Mouse (Mus musculus) bone marrow macrophage, adult 2 months (primary cell): ENCODE measurements around the gene Acsl4.

Experiments
- CTCF ChIP-seq: IDR thresholded peaks from 2 replicates; pipeline ENCODE4 v1.5.1; 2012; ENCODE audit warnings: low read depth, mild to moderate bottlenecking, low read length, moderate library complexity
- POLR2A ChIP-seq: IDR thresholded peaks from 2 replicates; pipeline ENCODE4 v1.6.1; 2012; ENCODE audit warnings: mild to moderate bottlenecking, low read depth, low read length, borderline replicate concordance

DNA sequence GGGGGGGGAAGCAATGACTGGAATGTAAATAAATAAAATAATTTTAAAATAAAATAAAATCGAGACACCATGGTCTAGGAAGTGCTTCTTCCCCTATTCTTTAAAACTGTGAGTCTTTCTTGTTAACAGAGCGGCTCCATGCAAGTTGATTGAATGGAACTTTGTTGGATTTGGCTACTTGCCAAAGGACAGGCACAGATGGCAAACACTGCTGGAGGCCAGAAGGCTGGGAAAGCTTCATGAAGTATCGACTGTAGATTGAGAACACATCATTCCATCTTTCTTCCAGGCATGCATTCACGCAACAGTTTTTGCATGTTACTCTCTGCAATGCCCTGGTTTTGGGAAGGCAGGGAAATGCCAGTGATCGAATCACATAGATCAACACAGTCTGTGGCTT, 79.9 kb downstream of the Acsl4 start:
- TF ChIP-seq POLR2A (no peak), CTCF (no peak)
